Mouse (Mus musculus) neural tube, embryonic 13.5 days (tissue): ENCODE data around the gene F12. TPM values are rescaled to one million over a fixed set of nuclear protein-coding genes. Genes with fewer than 3 reads are reported as not detected.

ENCODE experiments used
- ATAC-seq: fragments of 200-750 bp; cut with Nextera tagmentation; 2 replicates; pipeline ENCODE4 v1.8.0; 2017; ENCODE audit warnings: low read depth, mild to moderate bottlenecking, moderate TSS enrichment, moderate library complexity
- H3K27ac ChIP-seq: fragments of 300-500 bp; sonication (generic); replicated peaks from 2 replicates; pipeline ENCODE4 v1.5.1; 2015; ENCODE audit warnings: moderate library complexity, mild to moderate bottlenecking, inconsistent platforms
- H3K27me3 ChIP-seq: fragments of 300-500 bp; sonication (generic); 2 replicates; pipeline ENCODE4 v1.6.1; 2015; ENCODE audit warnings: mild to moderate bottlenecking, inconsistent platforms
- H3K36me3 ChIP-seq: fragments of 300-500 bp; sonication (generic); 2 replicates; pipeline ENCODE4 v1.6.1; 2015; ENCODE audit warnings: mild to moderate bottlenecking, inconsistent platforms
- H3K4me1 ChIP-seq: fragments of 300-500 bp; sonication (generic); replicated peaks from 2 replicates; pipeline ENCODE4 v1.6.1; 2015; ENCODE audit warnings: inconsistent platforms
- H3K4me2 ChIP-seq: fragments of 300-500 bp; sonication (generic); 2 replicates; pipeline ENCODE4 v1.6.1; 2015; ENCODE audit warnings: inconsistent platforms, mild to moderate bottlenecking, moderate library complexity
- H3K4me3 ChIP-seq: fragments of 300-500 bp; sonication (generic); 2 replicates; pipeline ENCODE4 v1.5.1; 2015; ENCODE audit warnings: mild to moderate bottlenecking, inconsistent platforms
- H3K9ac ChIP-seq: fragments of 300-500 bp; sonication (generic); 2 replicates; pipeline ENCODE4 v1.6.1; 2015; ENCODE audit warnings: moderate library complexity, mild to moderate bottlenecking, inconsistent platforms
- H3K9me3 ChIP-seq: fragments of 300-500 bp; sonication (generic); 2 replicates; pipeline ENCODE4 v1.6.1; 2016; ENCODE audit warnings: inconsistent platforms
- WGBS: fragments of 180-500 bp; shearing (Covaris S2); methylation state at CpG from one replicate; pipeline ENCODE4 v1.1.7; 2015; 5-methylcytosine and 5-hydroxymethylcytosine counted together
- polyA plus RNA-seq: library from polyadenylated mRNA; unstranded; fragments of >200 nt; fragmentation: Nextera tagmentation; extraction: Ambion mirVana; gene quantifications from 2 replicates; pipeline ENCODE4 v1.2.1, GENCODE M21; 2015

F12 gene
- polyA plus RNA-seq, 1 experiment from 2014 or later, result not detected

DNA sequence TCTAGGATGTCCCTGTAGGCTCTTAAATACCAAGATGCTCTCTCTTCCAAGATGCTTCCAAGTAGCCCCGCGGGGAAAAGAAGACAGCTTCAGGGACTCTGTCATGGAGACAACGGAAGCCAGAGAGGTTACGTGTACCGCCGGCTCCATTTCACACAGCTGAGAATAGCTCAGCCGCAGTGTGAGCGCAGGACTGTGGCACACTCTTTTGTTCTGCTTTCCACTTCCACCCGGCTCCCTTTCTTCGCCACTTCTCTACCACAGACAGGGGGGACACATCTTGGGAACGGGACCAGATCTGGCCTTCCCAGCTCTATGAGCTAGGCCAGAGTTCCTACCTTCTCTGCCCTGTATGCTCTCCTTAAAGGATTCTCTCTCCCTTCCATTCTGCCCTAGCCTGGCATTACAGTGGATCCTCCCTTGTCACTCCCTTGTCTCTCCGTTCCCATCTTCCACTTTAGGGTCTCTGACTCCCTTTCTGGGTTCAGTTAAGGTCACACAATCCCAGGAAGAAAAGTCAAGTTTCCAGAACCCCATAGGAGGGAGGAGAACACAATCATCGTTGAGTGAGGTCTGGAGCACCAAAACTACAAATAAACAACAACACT, 20.7 kb downstream of the F12 start:
- H3K9ac ChIP-seq, result peak overlapping the region; percentile 54
- peak overlapping the region; percentile 83 for H3K27ac ChIP-seq
- no peaks in the 10 kb centered on the region for H3K27me3 ChIP-seq
- no peaks in the 10 kb centered on the region for H3K9me3 ChIP-seq
- 55% methylated on average over 13 of the region's 13 CpGs for WGBS
- no peaks in the 10 kb centered on the region for H3K36me3 ChIP-seq
- H3K4me3 ChIP-seq, result no peak overlapping the region
- peak; percentile 29; the same call in 1 of the 2 replicates for ATAC-seq
- H3K4me1 ChIP-seq, result peaks cover 16% of the 10 kb centered on the region
- H3K4me2 ChIP-seq, result 0 out of 2 replicates have a peak overlapping the region, but pooled peaks have one; percentile 27

DNA sequence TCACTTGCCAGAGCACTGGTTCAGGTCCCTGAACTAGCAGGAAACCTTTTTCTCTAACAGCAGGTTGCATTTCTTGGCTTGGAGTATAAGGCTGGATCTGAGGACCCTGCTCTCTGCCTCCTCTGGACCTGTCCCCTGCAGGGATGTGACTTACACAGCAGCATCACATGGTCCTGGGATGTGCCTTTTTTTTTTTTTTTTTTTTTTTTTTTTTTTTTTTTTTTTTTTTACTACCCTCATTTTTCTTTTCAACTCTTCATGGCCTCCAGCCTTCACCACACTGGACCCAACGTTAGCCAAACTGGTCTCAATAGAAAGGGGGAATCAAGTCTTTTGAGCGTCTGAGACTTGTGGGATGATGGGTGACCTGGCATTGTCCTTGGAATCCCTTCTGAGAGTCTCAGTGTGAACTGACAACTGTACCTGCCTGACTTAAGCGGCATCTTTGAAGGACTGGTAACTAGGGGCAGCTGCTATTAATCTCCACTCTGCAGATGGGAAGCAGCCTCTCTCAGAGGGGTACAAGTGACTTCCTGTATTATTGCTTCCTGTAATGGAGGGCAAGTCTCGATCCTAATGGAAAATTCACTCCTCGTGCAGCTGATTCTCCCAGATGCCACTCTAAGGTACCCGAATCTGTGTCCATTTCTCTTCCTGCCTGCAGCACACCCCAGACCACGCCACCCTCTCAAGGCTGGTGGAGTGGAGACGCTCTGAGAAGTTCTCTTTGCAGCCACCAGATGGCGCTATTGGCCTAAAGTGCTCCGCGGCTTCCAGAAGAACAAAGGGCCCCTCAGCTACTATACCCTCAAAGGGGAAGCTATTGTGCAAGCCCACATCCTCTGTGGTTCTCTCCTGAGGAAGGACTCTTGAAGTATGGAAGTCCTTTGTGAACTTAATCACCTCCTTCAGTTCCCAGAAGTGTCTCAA, 21.5 kb downstream of the F12 start:
- WGBS, result 12% methylated on average over 11 of the region's 11 CpGs
- Histone ChIP-seq H3K27me3 (no peaks in the 10 kb centered on the region), H3K4me2 (peak overlapping the region; percentile 27), H3K27ac (peak overlapping the region; percentile 83), H3K36me3 (no peaks in the 10 kb centered on the region), H3K9ac (peak overlapping the region; percentile 54), H3K4me1 (peaks cover 16% of the 10 kb centered on the region), H3K4me3 (no peak overlapping the region), H3K9me3 (no peaks in the 10 kb centered on the region)
- peak; percentile 79 for ATAC-seq

DNA sequence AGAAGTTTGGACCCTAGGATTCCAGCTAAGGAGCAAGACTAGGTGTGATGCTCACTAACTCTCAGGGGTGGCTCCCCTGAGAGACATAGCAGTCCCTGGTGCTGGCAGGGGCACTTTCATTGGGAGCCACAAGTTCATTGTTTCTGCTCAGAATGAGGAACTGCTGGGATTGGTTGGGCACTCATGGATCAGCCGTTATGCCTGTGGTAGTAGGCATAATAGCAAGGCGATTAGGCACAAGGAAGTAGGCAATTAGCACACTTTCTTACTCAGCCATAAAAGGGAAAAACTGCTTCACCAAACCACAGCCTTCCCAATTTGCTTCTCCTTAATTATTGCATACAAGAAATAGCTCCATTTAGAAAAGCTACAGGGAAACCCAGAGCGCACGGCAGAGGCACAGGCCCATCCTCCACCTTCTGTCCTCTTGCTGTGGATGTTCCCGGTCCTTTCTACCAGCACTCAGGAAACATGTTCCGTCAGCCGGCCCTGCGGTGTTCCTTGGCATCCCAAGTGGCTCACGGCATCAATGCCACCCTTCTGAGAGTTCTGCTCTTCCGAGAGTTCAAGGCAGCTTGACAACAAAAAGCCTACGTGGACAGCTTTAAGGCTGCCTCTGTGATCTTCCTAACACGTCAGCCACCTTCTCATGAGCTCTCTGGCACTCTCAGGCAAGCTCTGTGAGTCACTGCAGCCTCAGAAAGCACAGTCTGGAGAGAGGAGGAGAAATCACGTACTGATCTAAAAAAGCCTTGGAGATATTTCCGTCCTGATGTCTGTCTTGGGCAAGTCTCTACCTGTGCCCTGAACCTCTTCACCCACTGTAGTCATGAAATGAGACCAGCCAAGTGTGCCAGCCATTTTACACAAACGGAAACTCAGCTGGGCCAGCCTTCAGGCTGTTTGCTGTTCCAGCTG, 22.4 kb downstream of the F12 start:
- H3K27me3 ChIP-seq, result no peaks in the 10 kb centered on the region
- peak overlapping the region; percentile 2; the same call in 1 of the 2 replicates for H3K9ac ChIP-seq
- H3K4me2 ChIP-seq, result no peak overlapping the region
- peaks cover 16% of the 10 kb centered on the region for H3K4me1 ChIP-seq
- H3K9me3 ChIP-seq, result no peaks in the 10 kb centered on the region
- H3K27ac ChIP-seq, result peak overlapping the region; percentile 80
- H3K4me3 ChIP-seq, result no peak overlapping the region
- 63% methylated on average over 15 of the region's 15 CpGs for WGBS
- ATAC-seq, result peak; percentile 22; the same call in 1 of the 2 replicates
- no peaks in the 10 kb centered on the region for H3K36me3 ChIP-seq

DNA sequence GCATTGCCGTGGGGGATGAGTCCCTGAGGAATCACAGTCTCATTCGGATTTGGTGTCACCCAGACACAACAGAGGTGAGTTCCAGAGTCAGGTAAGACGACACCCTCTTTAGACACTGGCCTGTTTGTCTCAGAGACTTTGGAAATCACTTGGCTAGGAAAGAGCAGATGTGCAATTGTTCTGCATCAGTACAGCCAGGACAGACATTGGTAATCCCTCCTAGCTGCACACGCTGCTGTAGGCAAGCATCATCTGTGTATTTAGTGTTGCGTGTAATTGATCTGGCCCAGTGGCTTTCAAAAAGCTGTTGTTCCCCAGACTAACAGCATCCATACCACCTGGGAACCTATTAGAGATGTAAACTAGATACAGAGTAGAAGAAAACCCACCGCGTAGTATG, 23.3 kb downstream of the F12 start:
- Histone ChIP-seq H3K27ac (peak overlapping the region; percentile 80), H3K4me3 (no peak overlapping the region), H3K27me3 (peaks cover 4% of the 10 kb centered on the region), H3K4me2 (no peak overlapping the region), H3K4me1 (peaks cover 16% of the 10 kb centered on the region), H3K36me3 (no peaks in the 10 kb centered on the region), H3K9me3 (no peaks in the 10 kb centered on the region), H3K9ac (no peak overlapping the region)
- WGBS, result 48% methylated on average over 7 of the region's 7 CpGs
- peak; percentile 49 for ATAC-seq

DNA sequence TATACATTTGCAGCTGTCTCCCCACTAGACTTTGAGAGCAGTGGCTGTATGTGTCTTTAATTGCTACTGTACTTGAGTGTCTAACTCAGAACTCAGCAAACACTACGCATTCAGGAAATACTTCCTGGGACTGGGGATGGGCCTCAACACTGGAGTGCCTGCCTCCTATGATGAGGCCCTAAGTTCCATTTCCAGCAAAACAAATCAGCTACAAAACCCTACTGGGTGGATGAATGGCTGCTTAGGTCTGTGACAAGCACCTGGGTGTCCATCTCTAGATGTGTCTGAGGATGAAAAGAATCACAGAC, 26.6 kb downstream of the F12 start:
- no peaks in the 10 kb centered on the region for H3K36me3 ChIP-seq
- no peak overlapping the region for H3K4me2 ChIP-seq
- 76% methylated on average over 1 of the region's 1 CpGs for WGBS
- no peak overlapping the region for H3K9ac ChIP-seq
- peaks cover 6% of the 10 kb centered on the region for H3K4me1 ChIP-seq
- no peak for ATAC-seq
- no peaks in the 10 kb centered on the region for H3K9me3 ChIP-seq
- no peak overlapping the region for H3K27ac ChIP-seq
- peaks cover 10% of the 10 kb centered on the region for H3K27me3 ChIP-seq
- H3K4me3 ChIP-seq, result no peak overlapping the region

DNA sequence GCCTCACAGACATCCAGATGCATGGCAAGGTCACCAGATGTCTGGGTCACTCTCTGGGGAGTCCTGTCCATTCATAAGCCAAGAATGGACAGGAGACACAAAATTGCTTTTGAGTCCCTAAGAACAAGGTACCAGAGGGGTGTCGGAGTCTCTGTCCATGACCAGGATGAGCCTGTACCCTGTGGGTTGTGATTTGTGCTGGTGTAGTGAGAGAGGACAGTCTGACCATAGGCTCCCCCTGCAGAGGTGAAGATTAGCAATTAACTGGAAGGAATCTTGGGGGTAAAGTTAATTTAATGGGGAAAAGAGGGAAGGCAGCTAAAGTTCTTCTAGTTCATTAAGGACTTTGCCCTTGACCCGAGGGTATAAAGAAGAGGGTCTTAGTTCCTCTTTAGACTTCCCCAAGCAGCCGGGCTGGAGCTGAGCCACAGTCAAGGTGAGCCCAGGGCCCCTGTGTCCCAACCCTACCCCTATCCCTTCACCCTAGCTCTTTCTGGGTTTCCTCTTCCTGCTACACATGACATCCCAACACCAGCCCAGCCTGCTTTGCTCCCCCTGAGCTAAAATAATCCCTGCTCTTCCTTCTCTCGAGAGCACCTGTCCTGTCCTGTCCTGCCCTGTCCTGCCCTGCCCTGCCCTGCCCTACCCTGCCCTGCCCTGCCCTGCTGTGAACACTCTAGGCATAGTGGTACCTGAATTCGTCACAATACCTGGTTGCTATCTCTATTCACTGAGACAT, 27.1 kb downstream of the F12 start:
- H3K4me1 ChIP-seq, result peaks cover 5% of the 10 kb centered on the region; the same call in 1 of the 2 replicates
- H3K27me3 ChIP-seq, result peaks cover 10% of the 10 kb centered on the region
- no peaks in the 10 kb centered on the region for H3K9me3 ChIP-seq
- H3K4me2 ChIP-seq, result no peak overlapping the region
- H3K27ac ChIP-seq, result no peak overlapping the region
- no peak for ATAC-seq
- 75% methylated on average over 5 of the region's 5 CpGs for WGBS
- H3K36me3 ChIP-seq, result no peaks in the 10 kb centered on the region
- H3K4me3 ChIP-seq, result no peak overlapping the region
- no peak overlapping the region for H3K9ac ChIP-seq

DNA sequence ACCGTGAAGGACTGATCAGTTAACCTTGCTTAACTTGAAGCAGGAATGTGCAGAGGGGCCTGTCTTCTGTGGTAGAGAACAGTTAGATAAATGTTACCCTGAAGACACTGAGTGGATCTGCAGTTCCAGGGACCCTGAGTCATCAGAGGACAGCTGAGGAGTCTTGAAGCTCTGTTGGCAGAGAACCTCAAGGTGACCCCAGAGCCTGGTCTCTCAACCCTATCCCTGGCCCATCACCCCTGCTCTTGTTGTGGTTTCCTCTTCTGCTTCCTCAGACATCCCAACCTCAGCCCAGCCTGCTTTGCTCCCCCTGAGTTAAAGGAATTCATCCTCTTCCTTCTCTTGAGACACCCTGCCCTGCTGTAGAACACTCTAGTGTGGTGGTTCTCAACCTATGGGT, 28.5 kb downstream of the F12 start, which contains the start of gene Slc34a1:
TSS of gene Slc34a1 (plus strand) at position 100 of the 400 bp plus-strand sequence.
- Histone ChIP-seq H3K9ac (no peak within 1 kb of the TSS), H3K9me3 (no peaks in the 10 kb centered on the region), H3K4me3 (no peak within 1 kb of the TSS), H3K27ac (no peak within 1 kb of the TSS), H3K4me2 (no peak within 1 kb of the TSS), H3K36me3 (no peaks in the 10 kb centered on the region), H3K27me3 (peaks cover 10% of the 10 kb centered on the region), H3K4me1 (no peaks in the 10 kb centered on the region)
- 81% methylated on average over 1 of the region's 1 CpGs for WGBS
- no peak for ATAC-seq

DNA sequence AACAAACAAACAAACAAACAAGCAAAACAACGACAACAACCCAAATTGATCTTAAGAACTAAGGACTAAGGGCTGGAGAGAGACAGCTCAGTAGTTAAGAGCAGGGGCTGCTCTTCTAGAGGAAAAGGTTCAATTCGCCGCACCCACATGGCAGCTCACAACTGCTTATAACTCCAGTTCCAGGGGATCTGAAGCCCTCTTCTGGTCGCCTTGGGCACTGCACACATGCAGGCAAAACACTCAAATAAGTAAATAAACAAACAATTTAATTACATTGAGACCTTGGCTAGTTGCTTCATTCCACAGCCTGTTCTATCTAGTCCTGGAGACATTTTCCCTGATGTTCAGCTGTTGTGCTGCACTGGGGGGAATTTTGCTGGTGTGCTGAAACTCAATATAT, 33.7 kb downstream of the F12 start:
- WGBS, result 71% methylated on average over 4 of the region's 4 CpGs
- no peaks in the 10 kb centered on the region for H3K36me3 ChIP-seq

DNA sequence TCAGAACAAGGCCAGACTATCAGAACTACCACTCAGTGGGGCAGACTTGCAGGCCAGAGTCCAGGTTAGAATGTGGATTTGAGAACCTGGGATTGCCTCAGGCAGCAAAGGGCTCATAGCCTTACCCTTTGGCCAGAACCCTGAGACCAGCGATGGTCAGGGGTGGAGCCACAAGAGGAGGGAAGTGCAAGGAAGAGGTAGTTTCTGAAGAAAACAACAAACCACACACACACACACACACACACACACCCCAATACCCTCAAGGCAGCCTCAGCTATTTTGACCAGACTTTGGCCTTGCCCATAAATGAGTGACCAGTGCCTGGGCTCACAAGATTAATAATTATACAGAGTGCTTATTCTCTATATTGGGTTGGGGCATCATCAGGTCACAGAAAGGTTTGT, 35.0 kb downstream of the F12 start:
- H3K4me3 ChIP-seq, result no peak overlapping the region
- WGBS, result 70% methylated on average over 1 of the region's 1 CpGs
- no peaks in the 10 kb centered on the region for H3K27me3 ChIP-seq
- no peak overlapping the region for H3K27ac ChIP-seq
- no peaks in the 10 kb centered on the region for H3K4me1 ChIP-seq
- H3K4me2 ChIP-seq, result no peak overlapping the region
- H3K9me3 ChIP-seq, result no peaks in the 10 kb centered on the region
- H3K36me3 ChIP-seq, result no peaks in the 10 kb centered on the region
- ATAC-seq, result no peak
- no peak overlapping the region for H3K9ac ChIP-seq

More for the DNA sequence above, 33.7 kb downstream of the F12 start:
- Histone ChIP-seq H3K27me3 (peaks cover 2% of the 10 kb centered on the region; the same call in 1 of the 2 replicates), H3K9ac (no peak overlapping the region), H3K9me3 (no peaks in the 10 kb centered on the region), H3K4me1 (no peaks in the 10 kb centered on the region), H3K4me3 (no peak overlapping the region), H3K27ac (no peak overlapping the region), H3K4me2 (no peak overlapping the region)
- no peak for ATAC-seq

DNA sequence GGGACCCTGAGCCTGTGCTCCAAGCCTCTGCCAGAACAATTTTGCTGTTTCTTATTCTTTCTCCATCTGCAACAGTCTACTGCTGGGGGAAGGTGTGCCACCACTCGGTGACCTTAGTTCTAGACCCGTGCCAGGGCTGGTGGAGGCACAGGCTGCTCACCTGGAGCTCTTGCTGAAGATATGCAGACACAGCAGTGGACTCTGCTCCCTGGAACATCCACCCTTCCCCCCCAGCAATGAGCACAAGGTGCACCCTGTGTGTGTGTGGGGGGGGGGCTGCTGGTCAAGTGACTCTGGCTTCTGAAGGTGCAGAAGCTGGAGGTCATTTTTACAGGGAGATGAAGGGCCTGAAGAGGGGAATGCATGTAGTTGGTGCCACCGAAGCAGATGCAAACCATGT, 35.9 kb downstream of the F12 start:
- Histone ChIP-seq H3K9me3 (no peaks in the 10 kb centered on the region), H3K27ac (no peak overlapping the region), H3K4me1 (no peaks in the 10 kb centered on the region), H3K27me3 (no peaks in the 10 kb centered on the region), H3K4me3 (no peak overlapping the region), H3K9ac (no peak overlapping the region), H3K36me3 (no peaks in the 10 kb centered on the region), H3K4me2 (no peak overlapping the region)
- 87% methylated on average over 3 of the region's 3 CpGs for WGBS
- no peak for ATAC-seq

DNA sequence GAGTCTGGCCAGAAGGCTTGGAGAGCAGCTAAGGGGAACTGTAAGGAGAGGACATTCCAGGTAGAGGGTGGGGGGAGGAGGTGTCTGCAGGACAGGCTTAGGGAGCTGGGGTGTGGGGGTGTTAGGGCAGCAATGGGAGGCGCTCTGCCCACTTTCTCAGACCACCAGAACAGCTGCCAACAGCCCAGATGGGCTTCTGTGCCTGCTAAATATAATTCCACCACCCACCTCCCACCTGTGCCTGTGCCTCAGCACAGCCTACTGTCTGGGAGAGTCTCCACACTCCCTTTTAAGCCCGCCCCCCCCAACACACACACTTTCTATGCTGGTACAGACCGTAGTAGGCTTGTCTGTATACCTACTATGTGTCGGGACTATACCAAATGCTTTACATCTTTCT, 44.8 kb downstream of the F12 start:
- Histone ChIP-seq H3K9me3 (no peaks in the 10 kb centered on the region), H3K9ac (no peak overlapping the region), H3K27me3 (peaks cover 73% of the 10 kb centered on the region), H3K4me1 (no peaks in the 10 kb centered on the region), H3K4me3 (no peak overlapping the region), H3K4me2 (no peak overlapping the region), H3K27ac (no peak overlapping the region), H3K36me3 (no peaks in the 10 kb centered on the region)
- no peak for ATAC-seq
- 84% methylated on average over 4 of the region's 4 CpGs for WGBS
